Mouse (Mus musculus) hindbrain, embryonic 12.5 days (tissue): Measurements from ENCODE around the gene Nek9. TPM values are rescaled to one million over a fixed set of nuclear protein-coding genes. Genes with fewer than 3 reads are reported as not detected.

Source experiments
- polyA plus RNA-seq: library from polyadenylated mRNA; unstranded; fragments of >200 nt; fragmentation: Nextera tagmentation; extraction: Ambion mirVana; gene quantifications from 2 replicates; pipeline ENCODE4 v1.2.1, GENCODE M21; 2016

Nek9 gene
- polyA plus RNA-seq, 1 experiment from 2014 or later, result 26.7 TPM

Other genes starting within 250 kb of the Nek9 start
- 3.2 and 4.0 TPM in 2 replicates for gene Prox2, start 228.6 kb downstream of the Nek9 start, polyA plus RNA-seq
- gene Dlst, start 228.5 kb downstream of the Nek9 start, polyA plus RNA-seq, result 102 and 109 TPM in 2 replicates
- 7.2 and 7.6 TPM in 2 replicates for gene Rps6kl1, start 188.1 kb downstream of the Nek9 start, polyA plus RNA-seq
- 10.6 and 11.2 TPM in 2 replicates for gene Pgf, start 161.6 kb downstream of the Nek9 start, polyA plus RNA-seq
- 78.0 and 82.4 TPM in 2 replicates for gene Eif2b2, start 119.9 kb downstream of the Nek9 start, polyA plus RNA-seq
- gene Mlh3, start 68.8 kb downstream of the Nek9 start, polyA plus RNA-seq, result 9.1 and 9.8 TPM in 2 replicates
- gene Acyp1, start 50.9 kb downstream of the Nek9 start, polyA plus RNA-seq, result 62.2 and 67.9 TPM in 2 replicates
- gene Zc2hc1c, start 50.8 kb downstream of the Nek9 start, polyA plus RNA-seq, result 1.3 and 1.4 TPM in 2 replicates
- gene Tmed10, start 35.5 kb upstream of the Nek9 start, polyA plus RNA-seq, result 238 and 247 TPM in 2 replicates
- 2.4 and 2.7 TPM in 2 replicates for gene Fos, start 134.5 kb upstream of the Nek9 start, polyA plus RNA-seq